Mouse (Mus musculus) right cerebral cortex, postnatal 25 days (tissue): ENCODE measurements around the gene Abhd17c.
A peak's percentile ranks its signal among the peaks of the same experiment; 100 is the strongest.
"Not testable (repeated sequence)": the region's sequence is repeated elsewhere in the genome, so short reads cannot be mapped to it uniquely, and the experiment has no call there.

ENCODE experiments used
- DNase-seq: peaks from one replicate; pipeline ENCODE4 v3.0.0; 2022

Abhd17c gene

DNA sequence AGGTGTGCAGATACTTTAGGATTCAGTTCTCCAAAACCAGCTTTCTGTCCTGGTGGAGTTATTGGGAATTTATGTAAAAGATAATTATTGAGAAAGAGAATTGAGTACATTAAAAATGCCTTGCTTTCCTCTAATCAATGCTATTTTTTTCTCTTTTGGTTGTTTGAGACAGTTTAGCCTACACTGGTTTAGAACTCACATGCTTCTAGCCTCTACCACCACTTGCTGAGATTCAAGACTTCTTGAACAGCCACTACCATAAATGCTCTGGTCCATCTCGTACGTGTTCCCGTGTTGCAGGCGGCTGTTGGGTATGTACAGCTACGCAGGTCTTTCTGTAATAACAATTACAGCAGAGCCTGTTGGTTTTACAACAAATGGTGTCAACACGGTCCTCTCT, 681 bp upstream of the Abhd17c start:
- DNase-seq: no peak

- peak; percentile 92 for DNase-seq
Measured at GRCm38 (mm10) chr7:84151960-84152334, 254 bp upstream of the Abhd17c start.

DNA sequence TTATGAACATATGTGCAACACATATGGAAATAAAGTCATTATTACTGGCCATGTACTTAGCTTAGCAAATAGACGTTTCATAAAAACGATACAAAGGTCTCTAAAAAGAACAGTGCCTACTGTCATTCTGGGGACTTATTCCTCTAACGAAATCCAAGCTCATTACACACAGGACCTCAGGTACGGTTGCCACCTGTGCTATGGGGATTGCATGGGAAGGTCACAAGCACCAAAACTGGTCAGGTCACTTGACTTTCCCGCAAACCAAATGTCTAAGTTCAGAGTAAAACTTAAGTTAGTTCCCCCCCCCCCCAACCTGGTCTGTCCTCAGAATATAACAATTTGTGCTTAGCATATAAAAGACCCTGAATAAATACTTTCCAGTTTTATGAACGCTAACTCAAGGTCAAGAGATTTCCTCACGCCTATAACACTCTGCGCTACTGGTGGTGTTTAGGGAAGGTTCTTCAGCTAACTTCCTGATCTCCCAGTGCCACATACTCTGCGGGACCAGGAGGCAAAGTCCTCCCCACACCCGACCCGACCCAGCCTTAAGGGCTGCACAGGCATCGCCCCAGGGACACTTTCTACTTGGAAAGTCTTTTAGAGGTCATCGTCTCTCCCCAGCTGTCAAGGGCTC, 1.2 kb downstream of the Abhd17c start:
- DNase-seq: no peak

DNA sequence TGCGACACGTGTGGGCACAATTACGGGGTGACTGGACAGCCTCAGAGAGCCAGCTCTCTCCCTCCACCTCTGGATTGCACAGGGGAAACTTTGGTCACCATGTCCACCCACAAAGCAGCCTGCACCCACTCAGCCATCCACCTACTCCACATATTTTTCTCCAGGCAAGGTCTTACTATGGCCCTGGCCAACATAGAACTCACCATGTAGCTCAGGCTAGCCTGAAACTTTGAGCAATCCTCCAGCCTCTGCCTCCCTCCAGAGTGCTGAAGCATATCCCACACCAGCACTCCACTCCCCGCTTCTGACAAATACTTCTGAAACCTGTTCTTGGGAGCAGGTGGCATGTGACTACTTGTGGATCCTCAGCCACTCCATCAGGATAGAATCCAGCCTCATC, 1.9 kb downstream of the Abhd17c start:
- no peak for DNase-seq

- DNase-seq: no peak
Measured at GRCm38 (mm10) chr7:84148896-84149295, 2.8 kb downstream of the Abhd17c start.

DNA sequence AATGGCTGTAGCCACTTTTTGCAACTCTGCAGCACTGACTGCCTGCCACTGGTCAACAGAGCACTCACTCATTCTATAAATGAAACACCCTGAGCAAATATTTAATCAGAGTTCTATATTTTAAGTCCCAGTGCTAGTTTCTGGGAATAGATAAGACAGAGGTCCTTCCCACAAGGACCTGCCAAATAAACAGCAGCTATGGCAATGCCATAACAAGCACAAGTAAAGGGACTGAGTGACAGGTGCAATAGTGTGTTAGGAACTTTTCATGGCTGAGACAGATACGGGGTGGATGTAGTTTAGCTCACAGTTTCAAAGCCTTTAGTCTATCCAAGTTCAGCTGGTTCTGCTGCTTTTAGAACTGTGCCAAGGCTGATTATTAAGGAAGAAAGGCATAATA, 3.9 kb downstream of the Abhd17c start:
- no peak for DNase-seq

- DNase-seq: no peak
Measured at GRCm38 (mm10) chr7:84145633-84146032, 6.1 kb downstream of the Abhd17c start.

DNA sequence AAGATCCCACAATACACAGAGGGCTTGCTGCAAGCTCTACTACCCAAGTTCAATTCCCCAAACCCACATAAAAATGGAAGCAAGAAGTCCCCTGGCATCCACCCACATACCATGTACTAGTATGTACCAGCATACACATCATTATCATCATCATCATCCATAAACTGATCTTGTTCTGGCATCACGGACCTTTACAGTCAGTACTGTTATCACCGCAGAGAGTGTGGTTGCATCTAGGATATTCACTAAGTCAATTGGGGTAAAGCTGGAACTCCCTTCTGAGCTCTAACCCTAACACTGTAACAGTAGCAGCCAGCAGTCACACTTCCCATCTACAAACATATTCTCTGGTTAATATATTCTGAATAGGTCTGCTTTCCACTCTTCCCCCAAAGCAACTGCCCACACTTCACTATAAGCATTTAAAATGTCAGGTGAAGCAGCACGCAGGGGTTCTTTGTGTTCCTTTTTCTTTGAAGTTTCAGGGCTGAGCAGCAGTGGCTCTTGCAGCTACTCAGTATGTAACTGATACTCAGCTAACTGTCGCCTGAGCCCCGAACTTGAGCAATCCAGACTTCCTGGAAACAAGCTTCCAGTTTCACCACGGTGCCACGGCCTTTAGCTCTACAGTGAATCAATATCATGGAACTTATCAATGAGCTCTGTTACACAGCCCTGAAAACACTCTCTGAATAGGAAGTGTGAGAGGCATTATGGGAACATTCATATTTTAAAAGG, 8.8 kb downstream of the Abhd17c start:
- DNase-seq: no peak

DNA sequence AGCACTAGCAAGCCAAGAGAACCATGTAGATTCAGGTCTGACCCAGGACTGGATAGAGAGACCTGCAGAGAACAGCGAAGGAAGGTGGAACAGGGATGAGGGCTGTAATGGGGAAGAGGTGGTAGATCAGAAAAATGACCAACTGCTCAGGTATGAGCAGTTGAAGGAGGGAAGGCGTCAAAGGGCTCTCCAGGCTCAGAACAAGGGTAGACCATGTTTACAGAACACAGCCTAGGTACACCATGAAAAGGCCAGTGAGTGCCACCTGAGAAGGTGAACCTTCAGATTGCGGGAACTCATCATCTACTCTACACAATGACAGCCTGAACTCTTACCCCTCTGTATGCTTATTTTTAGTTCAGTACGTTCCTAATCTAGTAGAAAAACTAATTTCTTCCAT, 9.5 kb downstream of the Abhd17c start:
- no peak for DNase-seq

GRCm38 (mm10) chr7:84139566-84139965, 12.1 kb downstream of the Abhd17c start:
- DNase-seq: no peak

DNA sequence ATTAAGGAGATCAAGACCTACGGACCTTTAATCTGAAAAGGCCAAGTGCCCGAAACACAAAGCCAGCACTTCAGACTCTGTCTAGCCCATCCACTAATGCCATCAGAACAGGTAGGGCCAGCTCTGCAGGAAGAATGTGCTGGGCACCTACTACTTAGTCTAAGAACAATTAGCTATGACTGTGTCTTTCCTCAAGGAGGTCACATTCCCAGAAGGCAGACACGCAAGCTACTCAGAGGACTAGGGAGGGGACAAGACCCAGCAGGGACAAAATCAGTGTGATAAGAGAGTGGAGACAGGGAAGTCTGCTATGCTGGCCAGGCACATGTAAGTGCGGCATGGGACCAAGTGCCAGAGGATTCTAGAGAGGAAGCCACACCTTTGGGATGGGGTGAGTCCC, 13.0 kb downstream of the Abhd17c start:
- DNase-seq: no peak

GRCm38 (mm10) chr7:84137779-84138178, 13.9 kb downstream of the Abhd17c start:
- DNase-seq: peak; percentile 38

DNA sequence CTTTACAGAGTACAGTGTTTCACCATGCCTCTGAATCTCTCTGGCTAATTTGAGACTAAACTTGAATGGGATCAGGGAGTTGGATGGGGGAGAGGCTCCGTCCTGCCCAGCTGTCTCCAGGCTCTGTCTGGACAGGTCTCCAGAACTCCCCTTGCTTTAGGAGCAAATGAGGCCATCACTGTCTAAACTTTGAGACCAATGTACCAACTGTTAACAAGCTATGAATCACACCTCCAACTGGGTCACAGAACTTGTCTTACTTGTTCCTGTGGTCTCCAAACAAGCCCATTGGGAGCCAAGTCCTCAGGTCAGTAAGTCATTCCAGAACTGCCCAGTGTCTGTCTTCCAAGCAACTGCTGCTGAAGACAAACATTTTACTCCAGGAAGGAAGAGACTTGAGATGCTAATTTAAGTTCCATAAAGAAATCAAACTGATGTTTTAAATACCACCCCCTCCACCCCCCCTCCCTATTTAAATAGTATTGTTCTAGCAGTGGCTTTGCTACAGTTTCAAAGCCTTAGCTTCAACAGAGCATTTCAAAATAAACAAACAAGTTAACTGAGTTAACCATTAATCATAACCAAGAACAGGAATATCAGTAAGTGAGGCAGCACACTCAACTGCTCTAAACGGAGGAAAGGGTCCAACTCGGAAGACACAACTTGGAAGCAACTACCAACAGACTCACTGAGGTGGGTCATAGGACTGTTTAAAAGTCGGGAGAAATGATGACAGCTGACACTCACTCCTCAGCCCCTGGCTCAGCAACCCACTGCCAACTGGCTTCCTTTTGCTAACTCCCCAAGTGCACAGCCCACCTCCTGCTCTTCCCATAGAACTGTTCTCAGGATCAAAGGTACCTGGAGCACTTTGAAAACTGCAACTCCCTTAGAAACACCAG, 15.6 kb downstream of the Abhd17c start:
- DNase-seq: no peak

DNA sequence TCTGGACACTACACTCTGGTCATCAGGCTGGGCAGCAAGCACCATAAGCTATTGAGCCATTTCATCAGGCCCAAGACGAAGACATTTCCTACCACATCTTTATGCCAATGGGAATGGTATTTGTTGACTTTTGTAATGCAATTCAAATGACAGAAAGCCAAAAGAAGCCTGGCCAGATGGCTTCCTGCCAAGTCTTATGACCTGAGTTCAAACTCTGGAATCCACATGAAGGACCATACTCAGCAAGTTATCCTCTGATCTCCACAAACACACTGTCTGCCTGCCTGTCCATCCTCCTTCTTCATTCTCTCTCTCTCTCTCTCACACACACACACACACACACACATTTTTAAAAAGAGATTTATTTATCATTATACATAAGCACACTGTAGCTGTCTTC, 19.0 kb downstream of the Abhd17c start:
- DNase-seq: no peak

- no peak for DNase-seq
Measured at GRCm38 (mm10) chr7:84131736-84132135, 20.0 kb downstream of the Abhd17c start.

- DNase-seq: no peak
Measured at GRCm38 (mm10) chr7:84128661-84129060, 23.0 kb downstream of the Abhd17c start.

DNA sequence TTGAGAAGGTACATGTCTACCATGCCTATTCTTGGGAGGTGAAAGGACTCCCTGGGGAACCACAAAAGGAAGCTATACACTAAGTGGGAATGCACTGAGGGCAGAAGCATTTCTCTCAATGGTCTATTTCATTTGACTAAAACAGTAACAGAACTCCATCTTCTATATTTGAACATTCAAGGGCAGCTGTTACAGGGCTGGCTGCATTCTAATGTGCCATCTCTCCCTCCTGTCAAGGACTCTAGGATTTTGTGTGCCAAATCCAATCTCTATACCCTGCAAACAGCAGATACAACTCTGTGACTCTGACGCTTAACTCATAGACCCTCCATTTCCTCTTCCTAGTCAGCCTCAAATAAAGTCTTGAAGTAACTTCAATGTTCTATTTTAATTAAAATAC, 26.0 kb downstream of the Abhd17c start:
- DNase-seq: no peak

- DNase-seq: not testable (repeated sequence)
Measured at GRCm38 (mm10) chr7:84123651-84124050, 28.0 kb downstream of the Abhd17c start.

GRCm38 (mm10) chr7:84121778-84122177, 29.9 kb downstream of the Abhd17c start:
- no peak for DNase-seq

DNA sequence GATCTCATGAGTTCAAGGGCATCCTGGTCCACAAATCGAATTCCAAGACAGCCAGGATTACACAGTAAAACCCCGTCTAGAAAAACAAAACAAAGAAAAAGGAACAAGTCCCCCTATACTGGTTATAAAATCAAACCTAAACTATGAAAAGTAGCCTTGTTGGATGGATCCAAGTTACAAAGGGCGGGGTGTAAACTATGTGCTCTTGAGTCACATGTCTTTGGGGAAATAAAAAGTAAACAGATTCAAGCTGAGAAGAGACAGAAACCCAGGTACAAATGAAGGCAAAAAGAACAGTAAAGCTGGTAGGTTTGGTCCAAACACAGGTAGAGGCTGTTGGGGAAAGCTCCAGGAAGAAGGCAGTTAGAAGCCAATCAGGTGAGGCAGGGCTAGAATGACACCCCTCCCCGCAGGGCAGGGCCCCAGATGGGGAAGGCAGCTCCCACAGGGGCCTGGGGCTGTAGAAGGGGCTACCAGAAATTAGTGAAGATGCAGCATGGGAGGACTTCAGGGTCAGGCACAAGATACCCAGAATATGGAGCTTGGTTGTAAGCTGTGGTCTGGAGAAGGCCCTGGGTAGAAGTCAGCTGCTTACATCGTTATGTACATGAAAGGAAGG, 31.4 kb downstream of the Abhd17c start:
- no peak for DNase-seq

DNA sequence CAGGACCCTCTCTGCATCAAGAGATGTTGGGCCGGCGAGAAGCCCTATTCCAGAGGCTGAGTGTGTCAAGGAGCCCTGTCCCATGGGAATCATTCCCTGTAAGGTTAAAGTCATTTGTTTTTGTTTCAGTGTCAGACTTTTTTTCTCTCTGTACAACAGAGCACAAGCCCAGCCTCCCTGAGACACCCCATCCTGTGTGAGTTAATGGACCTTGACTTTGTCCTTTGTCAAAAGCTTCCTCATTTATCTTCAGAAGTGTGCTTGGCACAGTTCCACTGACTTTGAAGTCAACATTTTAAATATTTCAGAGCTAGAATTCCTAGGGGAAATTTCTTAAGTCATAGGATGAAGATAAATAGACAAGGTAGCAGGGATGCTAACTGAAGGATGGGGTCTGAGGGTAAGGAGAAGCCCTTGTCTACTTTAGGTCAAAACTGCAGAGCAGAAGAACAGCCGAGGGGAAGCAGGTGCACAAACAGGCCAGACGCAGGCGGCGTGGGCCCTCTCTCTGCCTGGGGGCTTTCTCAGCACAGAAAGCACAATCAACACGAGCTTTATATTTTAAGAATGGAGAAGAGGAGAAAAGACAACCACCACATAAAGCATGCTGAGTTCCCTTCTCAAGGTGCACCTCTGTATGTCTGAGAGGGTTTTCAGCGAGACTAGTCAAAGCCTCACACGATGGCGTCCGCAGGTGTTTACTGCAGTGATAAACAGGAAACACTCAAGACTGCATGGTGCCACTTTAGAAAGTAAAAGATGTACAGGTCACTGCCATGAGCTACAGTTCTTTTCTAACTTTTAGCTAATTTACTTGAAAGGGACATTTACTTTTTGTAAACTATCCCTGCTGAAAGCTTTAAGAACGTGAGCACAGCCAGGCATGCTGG, 32.2 kb downstream of the Abhd17c start:
- DNase-seq: no peak

DNA sequence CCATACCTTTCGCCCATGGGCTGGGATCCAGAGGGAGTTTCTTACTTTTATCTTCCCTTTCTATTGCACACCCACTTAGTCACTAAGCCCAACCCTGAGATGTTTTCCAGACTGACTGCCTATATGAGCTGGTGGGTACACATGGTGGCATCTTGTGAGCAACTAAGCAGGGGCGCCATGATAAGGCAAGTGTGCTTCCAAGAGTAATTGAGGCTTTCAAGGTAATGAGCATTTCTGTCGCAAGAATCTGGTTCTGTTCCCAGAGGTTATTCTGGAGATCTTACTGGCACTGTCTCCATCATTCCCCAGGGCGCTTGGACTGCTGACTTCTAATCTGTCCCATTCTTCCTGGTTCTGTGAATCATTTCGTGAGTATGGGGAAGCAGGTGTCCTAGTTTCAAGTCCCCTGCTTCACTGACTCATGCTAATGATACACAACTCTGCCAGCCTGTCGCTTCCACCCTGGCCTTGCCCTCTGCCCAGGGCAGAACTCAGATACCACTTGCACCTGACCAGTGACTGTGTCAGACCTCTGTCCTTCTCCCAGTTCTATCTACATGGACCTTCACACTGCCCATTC, 34.1 kb downstream of the Abhd17c start:
- DNase-seq: no peak
